ENCODE assay signal across 28 mouse cellular contexts in genomic region chr14:34281736-34282269, GRCm38 (mm10).
"Had no signal": no experiment of that assay in that cellular context is flagged by ENCODE, and none has a peak within 500 bp of the region (broad histone marks: within the 10 kb centered on the region; RNA-seq: fewer than 3 reads in every experiment).

No protein-coding gene starts in this region.

- H3K9ac ChIP-seq: heart, embryonic 12.5 days; hindbrain, embryonic 12.5 days; hindbrain, embryonic 14.5 days; kidney, embryonic 15.5 days; limb, embryonic 13.5 days; limb, embryonic 15.5 days; liver, embryonic 12.5 days; liver, embryonic 14.5 days had no signal

- H3K27ac ChIP-seq: gastrocnemius, adult 2 months; heart, embryonic 10.5 days; hindbrain, embryonic 10.5 days; hindbrain, embryonic 12.5 days; hindbrain, embryonic 14.5 days; kidney, embryonic 15.5 days; kidney, postnatal 0 days; layer of hippocampus, adult 2 months; limb, embryonic 13.5 days; limb, embryonic 15.5 days; liver, embryonic 12.5 days; liver, embryonic 14.5 days had no signal

- DNase-seq: gastrocnemius, adult 2 months; gastrocnemius, postnatal 10 days; gastrocnemius, postnatal 25 days; heart, adult 18-20 months; heart, postnatal 10 days; heart, postnatal 4 days; kidney, adult 11 months; kidney, adult 2 months; kidney, adult 9 months; kidney, postnatal 14 days; kidney, postnatal 4 days; layer of hippocampus, adult 9-11 months; layer of hippocampus, postnatal 36 days; left cerebral cortex, postnatal 4 days had no signal

- H3K4me3 ChIP-seq: gastrocnemius, adult 2 months; heart, embryonic 10.5 days; heart, embryonic 12.5 days; hindbrain, embryonic 10.5 days; hindbrain, embryonic 12.5 days; kidney, embryonic 15.5 days; layer of hippocampus, adult 2 months; limb, embryonic 13.5 days; limb, embryonic 15.5 days; liver, embryonic 12.5 days had no signal

- H3K36me3 ChIP-seq: heart, embryonic 10.5 days; heart, embryonic 12.5 days; hindbrain, embryonic 10.5 days; hindbrain, embryonic 12.5 days; kidney, embryonic 15.5 days; limb, embryonic 13.5 days; limb, embryonic 15.5 days; liver, embryonic 12.5 days had no signal

- H3K27me3 ChIP-seq: heart, embryonic 12.5 days; hindbrain, embryonic 12.5 days; kidney, embryonic 15.5 days; limb, embryonic 13.5 days; limb, embryonic 15.5 days; liver, embryonic 12.5 days had no signal

- ATAC-seq: hindbrain, embryonic 16.5 days; inflammation-experienced regulatory T-cells, adult 6 months; liver, embryonic 12.5 days had no signal

- H3K4me1 ChIP-seq: heart, embryonic 10.5 days; heart, embryonic 12.5 days; hindbrain, embryonic 10.5 days; hindbrain, embryonic 12.5 days; kidney, embryonic 15.5 days; limb, embryonic 13.5 days; limb, embryonic 15.5 days; liver, embryonic 12.5 days had no signal

- H3K9me3 ChIP-seq: heart, embryonic 10.5 days; heart, embryonic 12.5 days; hindbrain, embryonic 10.5 days; hindbrain, embryonic 12.5 days; kidney, embryonic 15.5 days; limb, embryonic 13.5 days; limb, embryonic 15.5 days; liver, embryonic 12.5 days had no signal

- H3K4me2 ChIP-seq: heart, embryonic 12.5 days; hindbrain, embryonic 12.5 days; hindbrain, embryonic 14.5 days; kidney, embryonic 15.5 days; limb, embryonic 13.5 days; limb, embryonic 15.5 days; liver, embryonic 12.5 days had no signal
